Mouse (Mus musculus) spleen, adult 2 months (tissue): Measurements from ENCODE around the gene Psmg4. TPM values are rescaled to one million over a fixed set of nuclear protein-coding genes. Genes with fewer than 3 reads are reported as not detected.

Experiments
- DNase-seq, 2 experiments: peaks; one replicate each; pipeline versions ENCODE4 v3.0.0 to v3.0.0-alpha.2; 2012 to 2021; ENCODE audit warnings: low spot score in 2 of 2, low read depth in 1 of 2
- H3K27ac ChIP-seq: fragments of 200-500 bp; 2 replicates; pipeline ENCODE4 v1.5.1; 2012; ENCODE audit warnings: low read length, inconsistent platforms; ENCODE audit not compliant: insufficient read depth
- H3K27me3 ChIP-seq: fragments of 200-500 bp; 2 replicates; pipeline ENCODE4 v1.6.1; 2012; ENCODE audit warnings: mild to moderate bottlenecking, moderate library complexity, low read length, inconsistent platforms; ENCODE audit not compliant: control insufficient read depth, insufficient read depth
- H3K36me3 ChIP-seq: fragments of 200-500 bp; 2 replicates; pipeline ENCODE4 v1.6.1; 2012; ENCODE audit warnings: mild to moderate bottlenecking, low read length, inconsistent platforms; ENCODE audit not compliant: control insufficient read depth, insufficient read depth
- H3K4me1 ChIP-seq: fragments of 200-500 bp; 2 replicates; pipeline ENCODE4 v1.6.1; 2011; ENCODE audit warnings: inconsistent platforms; ENCODE audit not compliant: control insufficient read depth, insufficient read depth, insufficient read length
- H3K4me3 ChIP-seq: fragments of 200-500 bp; 2 replicates; pipeline ENCODE4 v1.5.1; 2011; ENCODE audit warnings: mild to moderate bottlenecking, inconsistent platforms; ENCODE audit not compliant: insufficient read depth, insufficient read length; ENCODE audit errors: extremely low read depth
- CTCF ChIP-seq: fragments of 200-500 bp; IDR thresholded peaks from 2 replicates; pipeline ENCODE4 v1.5.1; 2011; ENCODE audit warnings: mild to moderate bottlenecking, inconsistent platforms; ENCODE audit not compliant: insufficient read depth, insufficient read length, insufficient replicate concordance; ENCODE audit errors: extremely low read depth
- POLR2A ChIP-seq: fragments of 200-500 bp; IDR thresholded peaks from 2 replicates; pipeline ENCODE4 v1.6.1; 2011; ENCODE audit warnings: low read depth, low read length, inconsistent platforms
- WGBS: fragments of 180-500 bp; shearing (Covaris S2); methylation state at CpG from one replicate; pipeline ENCODE4 v1.1.7; 2018; 5-methylcytosine and 5-hydroxymethylcytosine counted together
- polyA plus RNA-seq: library from polyadenylated mRNA; depleted of rRNA; stranded (reverse); fragments of >200 nt; gene quantifications from 2 replicates; pipeline ENCODE4 v1.2.3, GENCODE M21; 2012

Psmg4 gene
- polyA plus RNA-seq, 1 experiment = 104 TPM

- Histone ChIP-seq H3K27ac (no peak overlapping the region), H3K4me1 (no peaks in the 10 kb centered on the region), H3K27me3 (no peaks in the 10 kb centered on the region), H3K4me3 (peak overlapping the region; percentile 36; the same call in 1 of the 2 replicates), H3K36me3 (no peaks in the 10 kb centered on the region)
- DNase-seq = peak; percentile 50 to 61
- TF ChIP-seq CTCF = peak; percentile 55; the same call in 1 of the 2 replicates
- TF ChIP-seq POLR2A = no peak
- 36% methylated on average over 13 of the region's 13 CpGs for WGBS
These were observed 8.4 kb upstream of the Psmg4 start for GRCm38 (mm10) chr13:34154217-34154930.

- DNase-seq = peak; percentile 52 to 58
- 23% methylated on average over 3 of the region's 3 CpGs for WGBS
These were observed 7.9 kb upstream of the Psmg4 start for GRCm38 (mm10) chr13:34154931-34155272.

GRCm38 (mm10) chr13:34156133-34156839 lies 6.5 kb upstream of the Psmg4 start:
- 81% methylated on average over 8 of the region's 8 CpGs for WGBS
- no peak for DNase-seq

More at GRCm38 (mm10) chr13:34154931-34155272, 7.9 kb upstream of the Psmg4 start:
- TF ChIP-seq POLR2A (no peak), CTCF (peak; percentile 34; the same call in 1 of the 2 replicates)
- peak overlapping the region; percentile 36; the same call in 1 of the 2 replicates for H3K4me3 ChIP-seq
- no peaks in the 10 kb centered on the region for H3K4me1 ChIP-seq
- no peak overlapping the region for H3K27ac ChIP-seq
- no peaks in the 10 kb centered on the region for H3K36me3 ChIP-seq
- H3K27me3 ChIP-seq = no peaks in the 10 kb centered on the region

GRCm38 (mm10) chr13:34156840-34157185 lies 6.0 kb upstream of the Psmg4 start:
- TF ChIP-seq CTCF (no peak), POLR2A (no peak)
- no peaks in the 10 kb centered on the region for H3K27me3 ChIP-seq
- no peaks in the 10 kb centered on the region for H3K36me3 ChIP-seq
- 91% methylated on average over 2 of the region's 2 CpGs for WGBS
- H3K27ac ChIP-seq = no peak overlapping the region
- no peak for DNase-seq
- no peak overlapping the region for H3K4me3 ChIP-seq
- H3K4me1 ChIP-seq = no peaks in the 10 kb centered on the region

More at GRCm38 (mm10) chr13:34156133-34156839, 6.5 kb upstream of the Psmg4 start:
- H3K36me3 ChIP-seq = no peaks in the 10 kb centered on the region
- H3K27me3 ChIP-seq = no peaks in the 10 kb centered on the region
- TF ChIP-seq CTCF = no peak
- no peak for TF ChIP-seq POLR2A
- H3K4me3 ChIP-seq = no peak overlapping the region
- no peak overlapping the region for H3K27ac ChIP-seq
- no peaks in the 10 kb centered on the region for H3K4me1 ChIP-seq

GRCm38 (mm10) chr13:34157596-34158157 lies 5.1 kb upstream of the Psmg4 start:
- no peak for TF ChIP-seq CTCF
- no peak for TF ChIP-seq POLR2A
- no peaks in the 10 kb centered on the region for H3K27me3 ChIP-seq
- no peak overlapping the region for H3K27ac ChIP-seq
- DNase-seq = no peak
- H3K4me3 ChIP-seq = no peak overlapping the region
- WGBS = 96% methylated on average over 3 of the region's 3 CpGs
- H3K4me1 ChIP-seq = peaks cover 3% of the 10 kb centered on the region; the same call in 1 of the 2 replicates
- no peaks in the 10 kb centered on the region for H3K36me3 ChIP-seq

- no peak for TF ChIP-seq POLR2A
- Histone ChIP-seq H3K36me3 (no peaks in the 10 kb centered on the region), H3K4me1 (peaks cover 3% of the 10 kb centered on the region; the same call in 1 of the 2 replicates), H3K27ac (no peak overlapping the region), H3K27me3 (no peaks in the 10 kb centered on the region), H3K4me3 (no peak overlapping the region)
- 94% methylated on average over 1 of the region's 1 CpGs for WGBS
- DNase-seq = no peak
These were observed 2.8 kb upstream of the Psmg4 start for GRCm38 (mm10) chr13:34159926-34160325.
